ENCODE assay signal across 17 mouse cellular contexts in genomic region chr10:117619041-117619861, GRCm38 (mm10).
"Had no signal": no experiment of that assay in that cellular context is flagged by ENCODE, and none has a peak within 500 bp of the region (broad histone marks: within the 10 kb centered on the region; RNA-seq: fewer than 3 reads in every experiment).

No protein-coding gene starts in this region.

- H3K36me3 ChIP-seq: midbrain, embryonic 12.5 days; midbrain, embryonic 15.5 days; neural tube, embryonic 12.5 days; neural tube, embryonic 15.5 days had no signal

- DNase-seq: kidney, adult 9 months; kidney, postnatal 14 days; kidney, postnatal 4 days; liver, postnatal 0 days; lung, embryonic 14.5 days; right cerebral cortex, adult 18-20 months; right cerebral cortex, postnatal 14 days; right cerebral cortex, postnatal 4 days; thymus, postnatal 25 days had no signal

- ATAC-seq: liver, postnatal 0 days; lung, postnatal 0 days; midbrain, embryonic 15.5 days had no signal

- H3K9ac ChIP-seq: liver, embryonic 14.5 days; liver, postnatal 0 days; lung, embryonic 14.5 days; midbrain, embryonic 12.5 days; midbrain, embryonic 15.5 days; neural tube, embryonic 12.5 days; neural tube, embryonic 15.5 days had no signal

- H3K27ac ChIP-seq: liver, embryonic 14.5 days; macrophage; midbrain, embryonic 12.5 days; midbrain, embryonic 15.5 days; neural tube, embryonic 12.5 days; neural tube, embryonic 15.5 days had no signal

- H3K4me1 ChIP-seq: midbrain, embryonic 12.5 days; midbrain, embryonic 15.5 days; neural tube, embryonic 12.5 days; neural tube, embryonic 15.5 days had no signal

- H3K4me2 ChIP-seq: liver, embryonic 11.5 days; lung, embryonic 14.5 days; midbrain, embryonic 12.5 days; midbrain, embryonic 15.5 days; neural tube, embryonic 12.5 days; neural tube, embryonic 15.5 days had no signal

- H3K4me3 ChIP-seq: midbrain, embryonic 12.5 days; midbrain, embryonic 15.5 days; neural tube, embryonic 12.5 days; neural tube, embryonic 15.5 days had no signal

- H3K9me3 ChIP-seq: midbrain, embryonic 12.5 days; midbrain, embryonic 15.5 days; neural tube, embryonic 12.5 days; neural tube, embryonic 15.5 days had no signal

- H3K27me3 ChIP-seq: midbrain, embryonic 12.5 days; midbrain, embryonic 15.5 days; neural tube, embryonic 12.5 days; neural tube, embryonic 15.5 days had no signal
